Mouse (Mus musculus) adrenal gland, adult 2 months (tissue): ENCODE results near the gene Kank2. TPM values are rescaled to one million over a fixed set of nuclear protein-coding genes. Genes with fewer than 3 reads are reported as not detected.
A peak's percentile ranks its signal among the peaks of the same experiment; 100 is the strongest.
"Not testable (repeated sequence)": the region's sequence is repeated elsewhere in the genome, so short reads cannot be mapped to it uniquely, and the experiment has no call there.

ENCODE experiments used
- DNase-seq: peaks from one replicate; pipeline ENCODE4 v3.0.0; 2021
- polyA plus RNA-seq: library from polyadenylated mRNA; depleted of rRNA; stranded (reverse); fragments of >200 nt; gene quantifications from 2 replicates; pipeline ENCODE4 v1.2.3, GENCODE M21; 2012
- total RNA-seq, 2 experiments: library from RNA; stranded (reverse); gene quantifications; 2 replicates each; pipeline ENCODE4 v1.2.3; 2021

Kank2 gene
- total and polyA plus RNA-seq, 3 experiments: 28.4 to 67.8 (median 56.2) TPM

- no peak for DNase-seq
These were observed 16.7 kb downstream of the Kank2 start for GRCm38 (mm10) chr9:21781657-21782468.

GRCm38 (mm10) chr9:21777726-21778125, 20.8 kb downstream of the Kank2 start:
- no peak for DNase-seq

GRCm38 (mm10) chr9:21774353-21774752, 24.2 kb downstream of the Kank2 start:
- DNase-seq: no peak

- not testable (repeated sequence) for DNase-seq
These were observed 25.1 kb downstream of the Kank2 start for GRCm38 (mm10) chr9:21773396-21773795.

- peak; percentile 36 for DNase-seq
These were observed 28.9 kb downstream of the Kank2 start for GRCm38 (mm10) chr9:21769558-21770183.

- no peak for DNase-seq
These were observed 29.8 kb downstream of the Kank2 start for GRCm38 (mm10) chr9:21768511-21769411.

- DNase-seq: no peak
These were observed 30.6 kb downstream of the Kank2 start for GRCm38 (mm10) chr9:21767896-21768295.

GRCm38 (mm10) chr9:21764084-21764999, 34.2 kb downstream of the Kank2 start:
- DNase-seq: peak; percentile 35

- DNase-seq: peak; percentile 50
These were observed 36.4 kb downstream of the Kank2 start for GRCm38 (mm10) chr9:21762135-21762534.

- peak; percentile 96 for DNase-seq
These were observed 38.1 kb downstream of the Kank2 start, which contains the start of gene Spc24 for GRCm38 (mm10) chr9:21760155-21761088. TSS of gene Spc24 (minus strand) at chr9:21760303.

GRCm38 (mm10) chr9:21759718-21760117, 38.8 kb downstream of the Kank2 start:
- no peak for DNase-seq

GRCm38 (mm10) chr9:21758576-21759529, 39.7 kb downstream of the Kank2 start:
- no peak for DNase-seq

GRCm38 (mm10) chr9:21754516-21755321, 43.8 kb downstream of the Kank2 start:
- no peak for DNase-seq

- peak; percentile 94 for DNase-seq
These were observed 44.5 kb downstream of the Kank2 start for GRCm38 (mm10) chr9:21754003-21754402.

- DNase-seq: peak; percentile 58
These were observed 46.2 kb downstream of the Kank2 start for GRCm38 (mm10) chr9:21752252-21752792.

GRCm38 (mm10) chr9:21751347-21751746, 47.2 kb downstream of the Kank2 start:
- peak; percentile 86 for DNase-seq

GRCm38 (mm10) chr9:21750370-21750769, 48.2 kb downstream of the Kank2 start:
- no peak for DNase-seq
